Mouse (Mus musculus) liver, adult 2 months (tissue): ENCODE results near the gene Phf12.
A peak's percentile ranks its signal among the peaks of the same experiment; 100 is the strongest.

ENCODE experiments used
- CTCF ChIP-seq: fragments of 200-500 bp; IDR thresholded peaks from 2 replicates; pipeline ENCODE4 v1.5.1; 2011; ENCODE audit warnings: low read depth, low read length, control low read depth
- POLR2A ChIP-seq: fragments of 200-500 bp; IDR thresholded peaks from 2 replicates; pipeline ENCODE4 v1.6.1; 2011; ENCODE audit warnings: low read length, control low read depth; ENCODE audit not compliant: insufficient read depth; ENCODE audit errors: extremely low read depth

DNA sequence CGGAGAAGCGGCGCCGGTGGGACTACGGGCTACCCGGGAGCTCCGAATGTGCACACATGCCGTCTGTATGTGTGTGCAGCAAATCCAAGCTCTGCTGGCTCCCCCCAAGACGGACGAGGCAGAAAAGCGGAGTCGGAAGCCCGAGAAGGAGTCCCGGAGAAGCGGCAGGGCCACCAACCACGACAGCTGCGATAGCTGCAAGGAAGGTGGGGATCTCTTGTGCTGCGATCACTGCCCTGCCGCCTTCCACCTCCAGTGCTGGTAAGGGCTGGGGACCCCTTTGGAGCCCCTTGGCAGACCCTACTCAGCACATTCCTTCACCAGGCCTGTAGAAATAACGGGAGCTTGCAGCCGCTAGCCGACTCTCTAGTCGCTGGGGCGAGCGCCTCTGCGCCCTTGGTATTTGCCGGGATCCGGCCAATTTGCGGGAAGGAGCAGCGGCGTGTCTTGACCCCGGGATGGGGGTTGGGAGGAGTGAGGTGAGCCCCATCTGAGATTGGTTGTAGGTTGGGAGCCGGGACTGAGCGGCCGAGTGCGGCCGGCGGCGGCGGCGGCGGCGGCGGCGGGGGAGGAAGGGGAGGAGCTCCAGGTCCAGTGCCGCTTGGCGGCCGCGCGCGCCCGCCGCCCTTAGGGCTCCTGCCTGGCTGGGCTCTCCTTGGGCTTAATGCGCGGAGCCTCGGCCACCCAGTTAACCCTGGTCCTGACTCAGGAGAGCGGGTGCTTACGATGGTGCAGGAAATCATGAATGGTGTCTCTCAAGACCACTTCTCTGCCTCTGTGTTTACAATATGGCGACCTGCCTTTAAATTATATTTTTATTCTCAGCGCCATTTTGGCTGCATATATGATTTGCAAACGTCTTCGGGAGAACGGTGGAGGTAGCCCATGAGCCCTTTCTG is 1.6 kb downstream of the Phf12 start:
- TF ChIP-seq POLR2A (0 out of 2 replicates have a peak, but pooled peaks have one; percentile 25), CTCF (no peak)
